Mouse (Mus musculus) layer of hippocampus, postnatal 10 days (tissue): ENCODE results near the gene Orai1. TPM values are rescaled to one million over a fixed set of nuclear protein-coding genes. Genes with fewer than 3 reads are reported as not detected.

Experiments
- DNase-seq, 2 experiments: peaks; one replicate each; pipeline ENCODE4 v3.0.0; 2021; ENCODE audit warnings: low spot score in 2 of 2
- total RNA-seq, 2 experiments: library from RNA; stranded (reverse); gene quantifications; 2 replicates each; pipeline ENCODE4 v1.2.3; 2021

The Orai1 gene
- total RNA-seq, 2 experiments from 2014 or later = 16.1 to 19.2 TPM

GRCm38 (mm10) chr5:122994303-122994846, 20.5 kb upstream of the Orai1 start:
- peak; percentile 90 to 94 for DNase-seq

- no peak for DNase-seq
These were observed 20.0 kb upstream of the Orai1 start for GRCm38 (mm10) chr5:122994910-122995309.

- DNase-seq = no peak
These were observed 17.4 kb upstream of the Orai1 start for GRCm38 (mm10) chr5:122997205-122998204.

GRCm38 (mm10) chr5:123000901-123001300, 14.0 kb upstream of the Orai1 start:
- DNase-seq = no peak

GRCm38 (mm10) chr5:123005716-123006592, 8.9 kb upstream of the Orai1 start:
- peak in 1 of 2 experiments; percentile 51 for DNase-seq

GRCm38 (mm10) chr5:123008877-123009493, 5.9 kb upstream of the Orai1 start:
- DNase-seq = no peak

GRCm38 (mm10) chr5:123009873-123010272, 5.0 kb upstream of the Orai1 start:
- peak in 1 of 2 experiments; percentile 39 for DNase-seq

- DNase-seq = no peak
These were observed 4.1 kb upstream of the Orai1 start for GRCm38 (mm10) chr5:123010806-123011205.

GRCm38 (mm10) chr5:123011705-123012104, 3.2 kb upstream of the Orai1 start:
- DNase-seq = no peak

- DNase-seq = peak; percentile 72 to 83
These were observed 1.1 kb upstream of the Orai1 start for GRCm38 (mm10) chr5:123013599-123014315.

- no peak for DNase-seq
These were observed 1.0 kb downstream of the Orai1 start for GRCm38 (mm10) chr5:123015915-123016314.

- no peak for DNase-seq
These were observed 2.6 kb downstream of the Orai1 start for GRCm38 (mm10) chr5:123017504-123017903.

- no peak for DNase-seq
These were observed 4.6 kb downstream of the Orai1 start for GRCm38 (mm10) chr5:123019336-123020016.

GRCm38 (mm10) chr5:123020426-123020825, 5.6 kb downstream of the Orai1 start:
- no peak for DNase-seq

GRCm38 (mm10) chr5:123021438-123021837, 6.6 kb downstream of the Orai1 start:
- no peak for DNase-seq

GRCm38 (mm10) chr5:123023049-123023448, 8.2 kb downstream of the Orai1 start:
- no peak for DNase-seq

GRCm38 (mm10) chr5:123024312-123024711, 9.4 kb downstream of the Orai1 start:
- no peak for DNase-seq

GRCm38 (mm10) chr5:123024965-123025573, 10.2 kb downstream of the Orai1 start:
- DNase-seq = no peak

GRCm38 (mm10) chr5:123026414-123026813, 11.5 kb downstream of the Orai1 start:
- no peak for DNase-seq
